Mouse (Mus musculus): ENCODE data around the gene Etnk1.
"Not testable (repeated sequence)": the region's sequence is repeated elsewhere in the genome, so short reads cannot be mapped to it uniquely, and the experiment has no call there.

Etnk1 gene

DNA sequence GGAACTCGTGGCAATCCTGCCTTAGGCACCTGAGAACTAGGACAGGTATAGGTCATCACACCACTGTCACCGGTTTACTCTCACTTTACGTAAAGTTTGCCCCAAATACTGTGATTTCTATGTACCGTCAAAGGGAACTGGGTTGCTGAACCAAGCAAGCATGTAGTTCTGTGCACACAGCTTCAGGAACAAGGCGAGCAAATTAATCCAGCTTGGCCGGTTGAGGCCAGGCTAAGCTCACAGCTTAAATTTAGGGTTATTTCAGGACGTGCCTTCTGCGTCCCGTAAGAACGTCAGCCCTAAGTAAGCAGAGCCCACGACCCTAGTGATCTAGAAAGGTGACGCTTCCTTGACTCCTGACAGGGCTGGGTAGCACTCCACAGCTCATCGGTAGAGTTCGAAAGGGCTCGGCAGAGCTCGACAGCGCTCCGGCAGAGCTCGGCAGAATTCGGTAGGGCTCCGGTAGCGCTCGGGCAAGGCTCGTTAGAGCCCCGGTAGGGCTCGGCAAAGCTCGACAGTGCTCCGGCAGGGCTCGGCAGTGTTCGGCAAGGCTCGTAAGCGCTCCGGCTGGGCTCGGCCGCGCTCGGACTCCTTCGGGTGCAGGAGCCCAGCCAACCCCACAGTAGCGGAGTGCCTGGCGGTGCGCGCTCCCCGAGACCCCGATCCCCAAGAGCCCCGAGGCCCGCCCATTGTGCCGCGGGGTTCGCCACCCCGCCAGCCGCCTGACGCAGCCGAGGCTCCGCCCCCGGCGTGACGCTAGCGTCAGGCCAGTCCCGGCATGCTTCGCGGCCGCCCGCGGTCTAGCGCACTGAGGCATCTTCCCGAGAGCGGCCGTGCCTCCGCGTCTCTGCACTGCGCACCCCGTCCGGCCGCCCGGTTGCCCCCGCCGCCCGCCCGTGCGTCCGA is at the start of gene Etnk1:
TSS of gene Etnk1 (plus strand) at position 770 of the 906 bp plus-strand sequence.
- peak; percentile 94 for DNase-seq (ENCODE audit: low spot score)

DNA sequence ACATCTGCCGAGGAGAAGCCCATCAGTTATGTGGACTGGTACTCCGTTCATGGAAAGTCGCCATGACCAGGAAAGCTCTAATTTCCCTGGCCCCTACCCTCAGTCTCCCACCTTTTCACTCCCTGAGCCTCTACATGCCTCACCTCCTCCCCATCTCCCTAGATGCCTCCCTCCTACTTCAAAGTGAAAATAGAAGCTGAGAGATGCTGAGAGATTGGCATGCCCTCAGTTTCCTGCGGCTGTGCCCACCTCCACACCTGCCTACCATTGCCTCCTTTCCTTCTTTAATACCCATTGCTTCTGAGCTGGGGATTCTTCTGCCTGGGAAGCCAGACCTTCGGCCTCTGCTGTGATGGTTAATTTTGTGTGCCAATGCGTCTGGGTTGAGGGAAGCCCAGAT is 47.7 kb upstream of the Etnk1 start:
- no peak for DNase-seq (ENCODE audit: low spot score)

DNA sequence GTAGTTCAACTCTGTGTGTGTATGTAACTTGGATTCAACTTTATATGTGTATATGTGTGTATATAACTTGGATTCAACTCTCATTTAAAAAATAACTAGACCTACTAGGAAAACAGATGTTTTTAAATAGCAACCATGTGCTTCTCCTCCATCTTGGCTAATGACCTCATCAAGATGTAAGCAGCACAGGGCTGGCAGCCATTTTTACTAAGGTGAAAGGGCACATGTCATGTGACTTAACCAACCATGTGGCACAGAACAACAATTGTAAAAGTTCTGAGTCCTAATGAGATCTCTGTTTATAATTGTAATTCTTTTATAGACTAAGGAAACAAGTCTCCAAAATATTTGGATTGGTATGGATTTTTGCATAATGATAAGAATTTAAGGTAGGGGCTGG is 41.3 kb upstream of the Etnk1 start:
- DNase-seq (ENCODE audit: low spot score), result no peak

DNA sequence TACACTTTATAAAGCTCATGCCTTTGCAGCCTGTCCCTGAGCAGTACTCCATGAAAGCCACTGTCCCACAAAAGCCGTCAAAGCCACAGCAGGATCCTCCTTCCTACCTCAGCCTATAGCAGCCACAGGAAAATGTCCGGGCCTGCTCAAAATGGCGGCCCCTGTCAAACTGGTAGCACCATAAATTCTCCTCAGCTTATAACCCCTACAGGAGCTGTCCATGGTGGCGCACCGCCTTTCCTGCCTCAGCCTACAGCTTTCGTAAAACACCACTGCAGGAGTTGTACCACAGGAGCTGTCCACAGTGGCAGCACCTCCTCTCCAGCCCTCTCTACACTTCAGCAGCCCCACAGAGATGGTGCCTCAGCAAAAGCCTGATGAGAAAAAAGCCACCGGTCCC is 37.6 kb upstream of the Etnk1 start:
- DNase-seq (ENCODE audit: low spot score), result no peak

DNA sequence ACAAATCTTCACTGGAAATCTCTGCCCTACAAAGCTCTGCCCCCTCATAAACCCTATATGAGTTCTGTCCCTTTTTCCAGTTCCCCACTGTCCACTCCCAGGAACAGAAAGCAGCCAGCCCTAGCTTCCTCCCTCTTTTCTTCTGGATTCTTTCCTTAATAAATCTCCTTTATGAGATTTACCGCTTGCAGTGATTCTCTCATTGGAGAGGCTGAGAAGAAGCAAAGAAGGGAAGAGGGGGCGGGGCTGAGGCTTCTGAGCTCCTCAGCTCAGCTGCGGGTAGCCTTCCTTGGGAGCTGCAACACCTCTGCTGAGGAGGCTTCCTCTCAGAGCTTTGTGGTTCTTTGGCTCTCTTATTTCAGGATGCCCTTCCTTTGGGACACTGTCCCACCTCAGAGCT is 37.1 kb upstream of the Etnk1 start:
- no peak for DNase-seq (ENCODE audit: low spot score)

DNA sequence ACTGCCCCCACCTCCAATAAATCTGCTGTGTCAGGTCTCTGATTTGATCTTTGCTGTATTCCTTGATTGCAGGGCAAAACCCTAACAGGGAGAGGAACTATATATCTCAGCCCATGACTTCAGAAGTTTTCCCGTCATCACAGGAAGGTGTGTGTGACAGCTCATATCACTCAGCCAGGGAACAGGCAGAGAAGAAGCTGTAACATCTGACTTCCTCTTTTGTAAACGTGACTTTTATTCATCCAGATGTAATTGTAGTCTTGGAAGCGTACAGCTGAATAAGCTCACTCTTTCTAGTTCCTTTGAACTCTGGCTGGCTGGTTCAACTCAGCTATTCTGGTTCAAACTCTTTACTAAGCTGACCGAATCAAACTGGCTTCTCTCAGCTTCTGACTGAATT is 36.6 kb upstream of the Etnk1 start:
- DNase-seq (ENCODE audit: low spot score), result no peak

DNA sequence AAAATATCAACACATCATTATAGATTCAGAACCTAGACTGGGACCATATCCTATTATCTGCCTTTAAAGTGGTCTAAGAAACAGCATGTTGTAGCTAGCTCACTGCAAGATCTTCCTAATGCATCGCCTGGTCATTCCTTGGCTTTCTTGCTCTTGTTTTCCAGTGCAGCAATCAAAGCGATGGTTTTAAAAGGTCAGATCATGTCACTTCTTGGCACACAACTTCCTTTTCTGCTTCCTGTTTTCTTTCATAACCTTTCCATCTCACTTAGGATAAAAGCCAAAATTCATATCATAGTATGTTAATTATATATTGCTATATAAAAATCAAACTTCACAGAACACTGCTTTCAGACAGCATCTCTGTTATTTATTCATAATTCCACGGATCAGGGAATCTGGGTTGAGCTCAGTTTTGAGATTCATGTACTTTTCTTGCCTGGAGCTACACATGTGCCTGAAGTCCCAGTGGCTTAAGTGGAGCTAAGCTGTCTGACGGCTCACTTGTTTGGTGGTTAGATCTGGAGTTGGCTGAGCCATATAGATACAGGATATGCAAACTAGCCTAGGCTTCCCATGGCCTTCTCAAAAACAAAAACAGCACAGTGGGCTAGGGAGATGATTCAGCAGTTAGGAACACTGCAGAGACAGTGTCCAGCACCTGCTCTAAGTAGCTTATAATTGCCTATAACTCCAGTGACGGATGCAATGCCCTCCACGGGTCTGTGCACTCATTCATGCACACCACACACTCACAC is 34.9 kb upstream of the Etnk1 start:
- DNase-seq (ENCODE audit: low spot score), result no peak

DNA sequence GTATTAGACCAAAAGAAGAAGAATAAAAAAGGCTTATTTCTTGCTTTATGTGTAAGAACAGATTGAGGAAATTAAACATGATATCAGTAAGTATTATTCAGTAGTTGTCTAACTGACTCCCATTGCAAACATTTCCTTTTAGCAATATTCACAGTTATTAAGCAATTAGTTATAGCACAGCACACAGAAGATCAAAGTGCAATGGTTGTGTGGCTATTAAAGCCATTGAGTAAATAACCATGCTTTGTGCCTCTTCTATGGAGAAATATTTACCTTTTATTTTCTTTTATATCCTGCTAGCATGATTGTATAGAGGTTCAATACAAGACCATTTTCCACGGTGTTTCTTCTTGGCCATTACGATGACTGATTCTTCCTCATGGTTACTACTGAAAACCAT is 33.9 kb upstream of the Etnk1 start:
- DNase-seq (ENCODE audit: low spot score), result no peak

DNA sequence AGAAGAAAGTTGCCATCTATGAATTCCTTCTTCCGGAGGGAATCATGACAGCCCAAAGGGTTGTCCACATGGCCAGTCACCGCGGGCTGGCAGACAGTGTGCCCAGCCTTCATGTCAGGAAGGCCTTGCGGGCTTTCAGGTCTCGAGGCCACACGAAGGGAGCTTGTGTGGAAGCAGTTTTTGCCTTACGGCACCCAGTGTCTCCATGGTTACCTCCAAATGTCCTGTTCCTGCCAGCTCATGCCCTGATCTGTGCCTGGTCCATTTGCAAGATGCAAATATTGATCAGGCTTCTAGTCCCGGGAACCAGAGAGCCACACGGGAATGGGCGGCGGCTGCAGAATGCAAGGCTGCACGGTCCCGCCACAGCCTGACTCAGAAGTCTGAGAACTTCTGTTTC is 31.9 kb upstream of the Etnk1 start:
- no peak for DNase-seq (ENCODE audit: low spot score)

DNA sequence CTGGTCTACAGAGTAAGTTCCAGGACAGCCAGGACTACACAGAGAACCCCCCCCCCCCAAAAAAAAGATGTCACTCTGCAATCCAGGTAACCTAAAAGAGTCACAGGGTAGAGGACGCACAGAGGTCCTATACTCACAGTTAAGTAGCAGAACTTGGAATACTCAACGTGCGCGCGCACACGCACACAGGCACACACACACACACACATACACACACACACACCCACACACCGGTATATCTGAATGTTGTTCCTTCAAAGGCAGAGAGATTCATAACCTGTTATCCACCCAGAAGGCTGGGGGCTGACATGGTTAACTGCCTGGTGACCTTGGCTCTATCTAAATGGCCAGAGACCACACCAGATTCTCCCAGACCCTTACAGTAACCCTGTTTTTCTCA is 30.3 kb upstream of the Etnk1 start:
- no peak for DNase-seq (ENCODE audit: low spot score)

DNA sequence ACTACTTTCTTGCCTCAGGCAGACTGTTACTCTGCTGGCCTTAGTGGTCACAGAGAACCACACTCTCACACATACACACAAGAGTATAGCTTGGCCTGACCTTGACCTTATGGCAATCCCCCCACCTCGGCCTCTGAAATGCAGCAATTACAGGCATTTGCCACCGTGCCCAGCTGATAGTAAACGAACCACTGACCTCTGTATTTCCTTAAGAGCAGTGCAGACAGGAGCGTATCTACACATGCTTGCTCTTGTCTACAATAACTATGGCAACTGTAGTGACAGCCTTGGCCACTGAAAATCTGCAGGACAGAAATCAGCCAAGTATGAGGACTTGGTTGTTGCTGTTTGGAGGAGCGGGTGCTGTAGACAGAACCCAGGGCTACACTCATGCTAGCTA is 29.7 kb upstream of the Etnk1 start:
- DNase-seq (ENCODE audit: low spot score), result no peak

DNA sequence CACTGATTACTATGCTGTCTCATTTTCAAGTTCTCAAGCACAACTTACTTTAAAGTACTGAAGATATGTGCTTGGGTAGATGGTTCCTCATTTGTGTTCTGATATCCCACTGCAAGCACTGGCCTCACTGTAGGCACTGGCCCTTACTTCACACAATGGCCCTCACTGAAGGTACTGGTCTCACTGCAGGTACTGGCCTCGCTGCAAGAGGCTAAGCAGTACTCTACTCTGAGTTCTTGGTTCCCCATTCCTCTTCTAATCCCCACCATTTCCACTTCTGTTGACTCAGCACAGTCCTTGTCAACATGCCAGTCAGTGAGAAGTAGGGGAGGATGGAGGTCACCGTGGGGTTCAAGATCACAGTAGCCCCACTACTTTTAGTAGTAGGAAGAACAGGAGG is 27.6 kb upstream of the Etnk1 start:
- no peak for DNase-seq (ENCODE audit: low spot score)

DNA sequence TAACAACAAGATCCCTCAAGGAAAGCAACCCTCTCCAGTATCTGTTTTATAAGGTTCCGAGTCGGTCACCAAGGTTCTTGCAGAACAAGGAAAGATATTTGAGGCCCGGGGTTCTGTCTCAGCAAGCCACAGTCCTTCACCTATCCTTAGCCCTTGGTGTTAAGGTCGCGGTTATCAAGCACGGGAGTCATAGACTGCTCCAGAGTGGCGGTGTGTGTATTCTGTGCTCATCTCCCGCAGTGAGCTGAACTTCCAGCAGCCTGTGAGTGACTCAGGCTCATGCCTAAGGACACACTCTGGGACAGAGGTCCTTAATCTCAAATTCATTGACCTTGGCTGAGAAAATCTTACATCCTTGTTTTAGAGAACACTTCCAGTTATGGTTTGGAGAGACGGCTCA is 26.1 kb upstream of the Etnk1 start:
- no peak for DNase-seq (ENCODE audit: low spot score)

DNA sequence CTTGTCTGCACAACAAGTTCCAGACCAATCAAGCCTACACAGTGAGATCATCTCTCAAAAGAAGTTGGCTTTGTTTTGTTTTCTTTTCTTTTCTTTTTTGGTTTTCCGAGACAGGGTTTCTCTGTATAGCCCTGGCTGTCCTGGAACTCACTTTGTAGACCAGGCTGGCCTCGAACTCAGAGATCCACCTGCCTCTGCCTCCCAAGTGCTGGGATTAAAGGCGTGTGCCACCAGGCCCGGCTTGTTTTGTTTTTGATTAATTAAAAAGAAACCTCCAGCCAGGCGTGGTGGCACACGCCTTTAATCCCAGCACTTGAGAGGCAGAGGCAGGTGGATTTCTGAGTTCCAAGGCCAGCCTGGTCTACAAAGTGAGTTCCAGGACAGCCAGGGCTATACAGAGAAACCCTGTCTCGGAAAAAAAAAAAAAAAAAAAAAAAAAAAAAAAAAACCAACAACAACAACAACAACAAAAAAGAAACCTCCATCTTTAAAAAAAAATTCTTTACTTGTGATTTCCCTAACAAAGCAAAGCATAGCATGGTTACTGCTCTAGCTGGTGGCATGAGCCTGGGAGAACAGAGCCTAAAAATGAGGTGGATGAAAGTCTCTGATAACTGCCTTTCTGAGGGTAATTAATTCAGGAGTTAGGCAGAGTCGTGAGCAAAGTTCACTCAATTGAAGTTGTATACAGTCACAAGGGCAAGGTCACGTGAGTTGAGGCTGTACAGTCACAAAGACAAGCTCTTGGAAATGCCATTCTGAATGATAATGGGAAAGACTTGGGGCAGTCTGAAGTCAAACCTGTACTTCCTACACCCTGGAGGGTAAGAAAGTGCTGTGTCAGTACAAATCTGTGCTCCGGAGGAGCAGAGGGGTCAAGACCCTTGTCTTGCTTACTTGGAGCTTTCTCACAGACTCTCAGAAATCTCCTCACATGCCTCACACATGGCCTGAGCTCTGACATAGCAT is 25.1 kb upstream of the Etnk1 start:
- DNase-seq (ENCODE audit: low spot score), result not testable (repeated sequence)

DNA sequence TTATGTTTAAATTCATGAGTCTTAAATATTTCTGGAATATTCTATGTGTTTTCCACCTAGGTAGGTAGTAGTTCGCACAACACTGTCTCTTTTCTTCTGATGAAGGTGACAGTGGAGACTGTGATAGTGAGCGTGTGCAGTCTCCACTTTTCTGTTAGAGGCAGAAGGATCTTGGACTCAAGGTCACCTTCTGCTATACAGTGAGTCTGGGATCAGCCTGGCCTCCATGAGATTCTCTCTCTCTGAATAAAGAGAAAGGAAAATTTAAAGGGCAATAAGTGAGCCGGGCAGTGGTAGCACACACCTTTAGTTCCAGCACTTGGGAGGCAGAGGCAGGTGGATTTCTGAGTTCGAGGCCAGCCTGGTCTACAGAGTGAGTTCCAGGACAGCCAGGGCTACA is 24.2 kb upstream of the Etnk1 start:
- no peak for DNase-seq (ENCODE audit: low spot score)

DNA sequence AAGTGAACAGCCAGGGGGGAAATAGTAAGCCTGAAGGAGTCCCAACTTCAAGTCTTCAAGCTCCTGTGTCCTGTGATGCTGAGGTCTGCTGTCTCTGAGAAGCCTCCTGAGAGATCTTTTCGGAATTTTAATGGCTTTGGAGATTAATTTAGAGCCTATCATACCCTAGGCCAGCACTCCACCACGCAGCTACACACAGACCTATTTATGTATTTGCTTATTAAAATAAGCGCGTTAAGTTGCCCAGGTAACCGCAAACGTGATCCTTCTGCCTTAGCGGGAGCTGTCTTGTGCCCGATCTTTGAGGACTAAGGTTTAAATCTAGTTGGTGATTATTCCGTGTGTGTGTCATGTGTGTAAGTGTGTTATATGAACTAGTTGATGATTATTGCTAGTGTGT is 23.7 kb upstream of the Etnk1 start:
- DNase-seq (ENCODE audit: low spot score), result no peak

DNA sequence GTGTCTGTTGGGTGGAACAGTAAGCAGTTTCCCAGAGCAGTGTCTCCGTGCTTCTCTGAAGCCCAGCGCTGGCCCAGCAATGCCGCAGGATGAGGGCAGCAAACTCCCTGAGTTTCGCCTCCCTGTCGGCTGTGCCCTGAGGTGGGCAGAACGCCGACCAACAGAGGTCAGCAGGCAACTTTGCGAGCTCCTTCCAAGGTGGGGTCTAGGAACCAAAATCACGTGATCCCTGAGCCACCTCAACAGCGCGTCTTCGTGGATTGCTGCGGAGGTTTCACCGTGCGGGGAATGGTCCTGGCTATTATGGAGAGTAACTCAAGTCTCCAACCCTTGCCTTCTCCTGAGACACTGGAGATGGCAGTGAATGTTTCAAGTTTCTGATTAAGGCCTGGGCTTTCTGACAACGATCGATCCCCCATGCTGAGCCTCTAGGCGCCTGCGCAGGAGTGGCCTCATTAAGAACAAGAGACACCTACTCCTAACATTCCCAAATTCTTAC is 23.2 kb upstream of the Etnk1 start:
- no peak for DNase-seq (ENCODE audit: low spot score)

DNA sequence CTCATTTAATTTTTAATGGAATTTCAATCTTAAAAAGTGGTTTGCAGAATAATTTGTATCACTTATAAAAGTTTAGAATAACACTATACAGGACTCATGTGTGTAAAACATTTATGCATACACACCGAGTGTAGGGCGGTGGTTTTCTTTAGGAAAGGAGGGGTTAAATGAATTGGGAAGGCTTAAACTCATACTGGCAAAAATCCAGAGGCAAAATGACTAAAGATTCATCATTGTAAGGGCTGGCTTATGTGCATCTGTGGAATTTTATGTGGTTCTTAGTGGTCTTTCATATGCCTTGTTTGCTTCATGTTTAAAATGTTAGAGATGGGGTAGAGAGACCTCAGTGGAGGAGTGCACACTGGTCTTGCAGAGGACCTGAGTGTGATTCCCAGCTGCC is 22.5 kb upstream of the Etnk1 start:
- no peak for DNase-seq (ENCODE audit: low spot score)

DNA sequence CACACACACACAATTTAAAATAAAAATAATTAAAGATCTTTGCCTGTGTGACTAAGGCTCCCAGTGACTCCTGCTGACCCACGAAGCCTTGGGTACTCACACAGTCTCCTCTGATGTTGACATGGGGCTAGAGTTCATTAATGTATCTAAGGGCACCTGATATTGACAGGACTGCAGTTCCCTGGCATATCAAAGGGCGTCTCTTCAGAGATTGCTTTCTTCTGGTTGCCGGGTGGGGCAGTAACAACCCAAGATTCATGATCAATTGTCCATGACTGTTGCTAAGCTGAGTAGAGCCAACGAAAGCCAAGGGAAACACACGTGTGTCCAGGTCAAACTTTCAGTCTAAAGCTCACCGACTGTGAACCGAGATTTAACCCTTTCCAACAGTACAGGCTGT is 22.0 kb upstream of the Etnk1 start:
- no peak for DNase-seq (ENCODE audit: low spot score)

DNA sequence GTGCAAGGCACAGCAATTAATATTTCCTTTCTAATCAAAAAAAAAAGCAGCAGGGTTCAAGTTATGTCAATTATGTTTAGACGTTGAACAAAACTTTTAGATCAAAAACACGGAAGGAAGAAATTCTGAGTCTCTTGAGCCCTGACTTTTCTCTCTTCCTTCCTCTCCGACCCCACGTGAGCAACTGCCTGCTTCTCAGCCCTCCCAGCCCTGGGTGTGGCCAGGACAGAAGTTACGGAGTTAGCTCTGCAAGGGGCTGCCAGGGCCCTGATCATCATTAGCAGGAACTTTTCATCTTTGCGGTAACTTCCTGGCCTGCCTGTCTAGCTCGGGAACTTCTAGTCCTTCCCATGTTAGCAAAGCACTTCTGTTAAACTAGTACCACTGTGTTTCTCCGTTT is 20.3 kb upstream of the Etnk1 start:
- DNase-seq (ENCODE audit: low spot score), result no peak

DNA sequence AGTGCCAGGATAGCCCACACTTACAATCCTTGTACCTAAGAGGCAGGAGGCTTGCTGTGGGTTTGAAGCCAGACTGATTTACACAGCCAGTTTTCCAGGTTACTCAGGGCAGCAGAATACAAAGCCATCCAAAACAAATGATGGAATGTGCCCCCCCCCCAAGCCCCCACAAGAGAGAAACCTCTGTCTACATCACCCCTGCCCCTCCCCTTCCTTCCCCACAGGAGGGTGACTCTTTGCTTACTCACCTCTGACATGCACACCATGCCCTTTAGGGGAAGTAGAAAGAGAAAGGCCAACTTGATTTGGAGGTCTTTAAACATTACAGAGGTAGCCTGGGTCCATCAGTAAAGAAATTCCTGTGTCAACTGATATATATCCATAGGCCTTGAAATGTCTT is 18.2 kb upstream of the Etnk1 start:
- no peak for DNase-seq (ENCODE audit: low spot score)

DNA sequence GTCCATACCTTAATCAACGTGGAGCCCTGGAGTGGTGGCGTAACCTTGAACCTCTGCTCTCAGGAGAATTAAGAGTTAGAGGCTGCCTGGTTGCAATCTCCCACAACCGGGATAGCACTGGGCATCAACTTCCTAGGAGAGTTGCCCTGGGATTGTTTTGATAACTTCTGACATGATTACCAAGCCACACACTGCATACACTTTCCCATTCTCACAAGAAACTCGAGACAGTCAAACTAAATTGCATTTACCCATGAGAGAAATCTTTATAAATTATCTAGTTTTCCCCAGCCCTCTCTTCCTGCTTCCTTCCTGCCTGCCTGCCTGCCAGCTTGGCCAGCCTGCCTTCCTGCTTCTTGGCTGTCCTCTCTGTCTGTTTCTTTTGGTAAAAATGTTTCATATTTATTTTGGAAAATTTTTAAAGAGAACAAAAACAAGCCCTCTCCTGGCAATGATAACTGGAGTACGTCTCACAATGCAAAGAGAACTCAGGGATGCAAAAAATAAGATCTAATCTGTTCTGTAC is 17.2 kb upstream of the Etnk1 start:
- no peak for DNase-seq (ENCODE audit: low spot score)

Data from MN1 (cell line).